Mouse (Mus musculus): ENCODE results near the gene Apopt1.

GRCm38 (mm10) chr12:111672581-111672980 is 40.5 kb upstream of the Apopt1 start:
- TF ChIP-seq POLR2A (IDR thresholded peaks at IDR 0.05; ENCODE audit: borderline replicate concordance, extremely low read depth, low read depth, low read length) (no peak), CTCF (IDR thresholded peaks at IDR 0.05; ENCODE audit: insufficient read depth, low read length) (no peak)
